Mouse (Mus musculus) small intestine, adult 2 months (tissue): Measurements from ENCODE around the gene Sfswap.
A peak's percentile ranks its signal among the peaks of the same experiment; 100 is the strongest.

Source experiments
- CTCF ChIP-seq: fragments of 200-500 bp; IDR thresholded peaks from 2 replicates; pipeline ENCODE4 v1.5.1; 2012; ENCODE audit warnings: low read depth, mild to moderate bottlenecking, control low read depth, inconsistent platforms, low read length, moderate library complexity, mixed read lengths; ENCODE audit not compliant: insufficient replicate concordance, insufficient read length; ENCODE audit errors: extremely low read depth
- POLR2A ChIP-seq: fragments of 200-500 bp; IDR thresholded peaks from 2 replicates; pipeline ENCODE4 v1.6.1; 2012; ENCODE audit warnings: low read depth, mild to moderate bottlenecking, control low read depth, inconsistent platforms, low read length, moderate library complexity

DNA sequence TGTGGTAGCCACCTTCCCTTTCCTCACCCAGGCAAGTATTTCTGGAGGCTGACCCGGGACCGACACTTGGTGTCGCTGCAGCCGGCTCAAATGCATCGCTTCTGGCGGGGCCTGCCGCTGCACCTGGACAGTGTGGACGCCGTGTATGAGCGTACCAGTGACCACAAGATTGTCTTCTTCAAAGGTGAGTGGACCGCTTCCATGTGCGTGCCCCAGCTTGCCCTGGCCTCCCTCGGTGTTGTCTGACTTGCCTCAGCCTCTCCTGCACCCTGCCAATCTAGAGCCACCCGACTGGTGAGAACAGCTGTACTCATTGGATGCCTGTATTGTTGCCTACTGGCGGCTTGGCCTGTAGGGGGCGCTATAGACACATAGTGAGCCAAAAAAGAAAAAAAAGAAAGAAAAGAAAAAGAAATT lies 101.1 kb downstream of the Sfswap start:
- TF ChIP-seq CTCF = peak; percentile 34; the same call in 1 of the 2 replicates
- TF ChIP-seq POLR2A = no peak
